Mouse (Mus musculus) embryonic fibroblast, embryonic 13.5 days (primary cell): ENCODE data around the gene Hist1h2bm.

Experiments
- CTCF ChIP-seq: IDR thresholded peaks from 2 replicates; pipeline ENCODE4 v1.5.1; 2011; ENCODE audit warnings: mild to moderate bottlenecking, control low read depth, low read length, moderate library complexity, borderline replicate concordance; ENCODE audit not compliant: insufficient read depth
- POLR2A ChIP-seq: IDR thresholded peaks from 2 replicates; pipeline ENCODE4 v1.6.1; 2011; ENCODE audit warnings: low read depth, mild to moderate bottlenecking, control low read depth, low read length, moderate library complexity

DNA sequence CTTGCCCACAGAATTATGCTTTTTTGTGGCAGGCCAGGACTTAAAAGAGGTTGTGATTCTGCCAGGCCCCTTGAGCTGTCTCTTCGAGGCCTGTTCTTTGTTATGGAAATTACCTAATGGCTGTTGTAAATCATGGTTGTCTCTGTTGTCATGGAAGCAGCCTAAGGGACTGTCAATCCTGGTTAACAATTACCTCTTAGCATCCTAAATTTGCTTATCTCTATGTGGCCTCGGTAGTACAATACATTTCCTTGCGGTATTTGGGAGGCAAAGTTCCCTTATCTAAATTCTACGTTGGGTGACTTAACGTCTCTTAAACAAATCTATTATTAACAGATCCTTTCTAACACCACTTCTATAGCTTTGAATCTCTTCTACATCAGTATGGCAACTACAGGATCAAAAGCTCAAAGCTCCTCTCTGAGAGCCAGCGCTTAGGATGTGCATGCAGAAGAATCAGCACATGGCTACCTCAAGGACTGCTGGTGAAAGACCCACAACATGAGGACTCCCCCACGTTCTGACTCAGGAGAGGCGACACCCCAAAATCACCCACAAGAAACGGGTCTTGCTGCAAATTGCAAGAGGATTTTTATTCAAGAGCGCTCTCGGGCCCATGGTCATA is 6.2 kb downstream of the Hist1h2bm start:
- TF ChIP-seq CTCF (no peak), POLR2A (no peak)
